Mouse (Mus musculus) ES-E14 (cell line): ENCODE results near the gene Ifi209. TPM values are rescaled to one million over a fixed set of nuclear protein-coding genes. Genes with fewer than 3 reads are reported as not detected.
"Not testable (repeated sequence)": the region's sequence is repeated elsewhere in the genome, so short reads cannot be mapped to it uniquely, and the experiment has no call there.

Experiments used
- DNase-seq: peaks from one replicate; pipeline ENCODE4 v3.0.0-alpha.2; 2013; ENCODE audit warnings: low read depth, low spot score
- H3K27ac ChIP-seq: 2 replicates; pipeline ENCODE4 v1.5.1; 2012; ENCODE audit warnings: low read depth, mild to moderate bottlenecking, low read length, moderate library complexity, mixed read lengths; ENCODE audit not compliant: poor library complexity, insufficient read depth, severe bottlenecking
- H3K36me3 ChIP-seq: 2 replicates; pipeline ENCODE4 v1.6.1; 2012; ENCODE audit warnings: mild to moderate bottlenecking, low read length, moderate library complexity, mixed read lengths; ENCODE audit not compliant: control insufficient read depth, poor library complexity, insufficient read depth, severe bottlenecking
- H3K4me1 ChIP-seq, 2 experiments: fragments of 150-350 bp in 1 of 2; sonication (generic) in 1 of 2; 2 replicates each; pipeline ENCODE4 v1.6.1; 2012; ENCODE audit warnings: low read length in 2 of 2, mild to moderate bottlenecking in 1 of 2, mixed read lengths in 1 of 2; ENCODE audit not compliant: control insufficient read depth in 2 of 2, insufficient read depth in 2 of 2, poor library complexity in 1 of 2
- H3K4me3 ChIP-seq, 2 experiments: fragments of 150-350 bp in 1 of 2; sonication (generic) in 1 of 2; 2 replicates each; pipeline ENCODE4 v1.5.1; 2012; ENCODE audit warnings: low read length in 2 of 2, low read depth in 1 of 2, mild to moderate bottlenecking in 1 of 2, mixed read lengths in 1 of 2; ENCODE audit not compliant: insufficient read depth in 1 of 2, poor library complexity in 1 of 2, severe bottlenecking in 1 of 2
- H3K9ac ChIP-seq: 2 replicates; pipeline ENCODE4 v1.6.1; 2012; ENCODE audit warnings: low read depth, mild to moderate bottlenecking, low read length, mixed read lengths; ENCODE audit not compliant: poor library complexity, insufficient read depth, severe bottlenecking
- H3K9me3 ChIP-seq: fragments of 150-350 bp; sonication (generic); 2 replicates; pipeline ENCODE4 v1.6.1; 2012; ENCODE audit warnings: low read depth, mild to moderate bottlenecking, low read length; ENCODE audit not compliant: control insufficient read depth, insufficient read depth
- CHD2 ChIP-seq: IDR thresholded peaks from 2 replicates; pipeline ENCODE4 v1.6.1; 2014; ENCODE audit warnings: mild to moderate bottlenecking, low read depth, low read length, inconsistent platforms
- HCFC1 ChIP-seq: IDR thresholded peaks from 2 replicates; pipeline ENCODE4 v1.6.1; 2012; ENCODE audit warnings: low read length, inconsistent platforms, borderline replicate concordance; ENCODE audit not compliant: insufficient read depth
- MAFK ChIP-seq: IDR thresholded peaks from 2 replicates; pipeline ENCODE4 v1.6.1; 2014; ENCODE audit warnings: mild to moderate bottlenecking, low read depth, low read length, inconsistent platforms; ENCODE audit not compliant: insufficient read depth
- ZC3H11A ChIP-seq: IDR thresholded peaks from 2 replicates; pipeline ENCODE4 v1.6.1; 2012; ENCODE audit warnings: low read depth, mild to moderate bottlenecking, inconsistent platforms, low read length, borderline replicate concordance
- ZNF384 ChIP-seq: IDR thresholded peaks from 2 replicates; pipeline ENCODE4 v1.6.1; 2012; ENCODE audit warnings: low read depth, low read length, inconsistent platforms
- in situ Hi-C, 2 experiments: fragments of 600-800 bp; cut with MboI; formaldehyde crosslinking; loops; one replicate each; pipeline ENCODE4 v1.15.1; 2025; ENCODE audit warnings: low sequenced_read_pairs in 2 of 2, inconsistent platforms in 1 of 2; ENCODE audit not compliant: unreplicated experiment in 2 of 2
- total RNA-seq: library from RNA; depleted of rRNA; stranded (reverse); fragments of 300-350 nt; gene quantifications from 2 replicates; pipeline ENCODE4 v1.2.3, GENCODE M21; 2012; rRNA removed

The Ifi209 gene
- total RNA-seq: not detected in 2 replicates

GRCm38 (mm10) chr1:173630622-173631021 lies at the start of gene Ifi209:
TSS of gene Ifi209 (plus strand) at chr1:173630917.
- H3K4me1 ChIP-seq, H3K9me3 ChIP-seq, DNase-seq, in situ Hi-C loops, H3K36me3 ChIP-seq, H3K4me3 ChIP-seq, H3K9ac ChIP-seq, H3K27ac ChIP-seq: not testable (repeated sequence)

DNA sequence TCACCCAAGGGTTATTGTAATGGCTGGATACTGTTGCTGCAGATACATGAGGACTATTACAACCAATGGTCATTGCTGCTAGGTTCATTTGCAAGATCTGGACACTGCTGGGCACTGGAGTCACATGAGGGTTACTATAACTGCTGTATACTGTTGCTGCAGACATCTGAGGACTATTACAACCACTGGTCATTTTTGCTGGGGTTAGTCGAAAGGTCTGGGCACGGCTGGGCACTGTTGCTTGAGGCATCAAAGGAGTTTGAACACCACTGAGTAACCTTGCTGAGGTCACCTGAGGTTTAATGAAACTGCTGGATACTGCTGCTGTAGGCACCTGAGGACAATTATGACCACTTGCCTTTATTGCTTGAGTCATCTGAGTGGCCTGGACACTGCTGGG lies 41.0 kb upstream of the Ifi209 start:
- in situ Hi-C loops: loop anchor here in 1 of 2 experiments (10.0 kb wide), 1 partner anchor 95 kb away; no protein-coding TSS in a partner anchor
- not testable (repeated sequence) for H3K4me1 ChIP-seq, H3K4me3 ChIP-seq, H3K9me3 ChIP-seq, H3K9ac ChIP-seq, H3K27ac ChIP-seq, DNase-seq, H3K36me3 ChIP-seq

GRCm38 (mm10) chr1:173598838-173599494 lies 31.8 kb upstream of the Ifi209 start, which contains the start of gene Ifi213:
TSS of gene Ifi213 (minus strand) at chr1:173599274.
- H3K4me3 ChIP-seq, H3K9me3 ChIP-seq, H3K27ac ChIP-seq, in situ Hi-C loops, H3K36me3 ChIP-seq, DNase-seq, H3K4me1 ChIP-seq, H3K9ac ChIP-seq: not testable (repeated sequence)

DNA sequence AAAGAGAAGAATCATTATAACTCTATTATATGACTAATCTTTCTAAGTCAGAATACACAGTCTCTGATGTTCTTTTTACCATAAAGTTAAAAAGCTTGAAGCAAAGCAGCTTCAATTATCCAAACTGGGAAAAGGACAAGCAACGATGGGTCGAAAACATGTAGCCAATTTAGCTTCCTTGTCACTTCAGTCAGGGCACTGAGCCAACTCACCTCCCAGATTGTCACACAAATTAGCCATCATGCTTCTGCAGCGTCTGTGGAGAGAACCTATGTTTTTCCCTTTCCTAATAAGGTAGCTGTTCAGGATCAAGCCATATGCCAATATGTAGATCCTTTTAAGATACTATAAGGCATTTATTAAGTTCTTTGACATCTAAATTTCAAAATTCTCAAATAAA lies 20.4 kb upstream of the Ifi209 start:
- H3K36me3 ChIP-seq, in situ Hi-C loops, DNase-seq, H3K9me3 ChIP-seq, H3K4me1 ChIP-seq, H3K27ac ChIP-seq, H3K9ac ChIP-seq, H3K4me3 ChIP-seq: not testable (repeated sequence)

GRCm38 (mm10) chr1:173622216-173622615 lies 8.5 kb upstream of the Ifi209 start:
- H3K4me1 ChIP-seq, H3K4me3 ChIP-seq, DNase-seq, H3K9ac ChIP-seq, in situ Hi-C loops, H3K36me3 ChIP-seq, H3K9me3 ChIP-seq, H3K27ac ChIP-seq: not testable (repeated sequence)

- Histone ChIP-seq H3K4me3 (no peak overlapping the region), H3K9me3 (no peaks in the 10 kb centered on the region), H3K9ac (no peak overlapping the region), H3K36me3 (no peaks in the 10 kb centered on the region), H3K27ac (no peak overlapping the region), H3K4me1 (no peaks in the 10 kb centered on the region)
- TF ChIP-seq ZNF384: no peak
- TF ChIP-seq HCFC1: no peak
- no peak for TF ChIP-seq ZC3H11A
- no peak for TF ChIP-seq CHD2
- TF ChIP-seq MAFK: no peak
- in situ Hi-C loops: no loop called here
- DNase-seq: no peak
Observed at GRCm38 (mm10) chr1:173624052-173624451, 6.7 kb upstream of the Ifi209 start.
